Mouse (Mus musculus) G1E (cell line): ENCODE measurements at regions not wholly inside any gene's neighbourhood (a gene's known extent, or its start where the extent isn't known, plus 50 kb on each side); places are given as distances from the start of the nearest gene placed in this dataset.

Experiments used
- CTCF ChIP-seq: IDR thresholded peaks from 2 replicates; pipeline ENCODE4 v1.5.1; 2012; ENCODE audit warnings: low read depth, low read length, inconsistent platforms, mixed read lengths
- GATA1 ChIP-seq: IDR thresholded peaks from 2 replicates; pipeline ENCODE4 v1.6.1; 2012; ENCODE audit warnings: borderline replicate concordance, low read length, inconsistent platforms, mixed read lengths
- POLR2AphosphoS5 ChIP-seq: IDR thresholded peaks from 2 replicates; pipeline ENCODE4 v1.6.1; 2012; ENCODE audit warnings: low read depth, low read length, inconsistent platforms; ENCODE audit not compliant: insufficient replicate concordance
- TAL1 ChIP-seq: conservative IDR thresholded peaks from 2 replicates; pipeline ENCODE4 v1.6.1; 2012; ENCODE audit warnings: low read depth, low read length, inconsistent platforms, mixed read lengths

GRCm38 (mm10) chr2:167823513-167823912, 108.3 kb upstream of the Ptpn1 start:
- TF ChIP-seq CTCF (no peak), POLR2AphosphoS5 (no peak), TAL1 (no peak), GATA1 (no peak)
